Mouse (Mus musculus): ENCODE results near the gene Rpl29. TPM values are rescaled to one million over a fixed set of nuclear protein-coding genes. Genes with fewer than 3 reads are reported as not detected.
A peak's percentile ranks its signal among the peaks of the same experiment; 100 is the strongest.

Gene Rpl29
- total and polyA plus RNA-seq, 3 experiments: 1,058 to 1,867 (median 1,257) TPM

- TF ChIP-seq ZMIZ1 (IDR thresholded peaks at IDR 0.05; ENCODE audit: low read depth, low read length) (no peak), TBP (conservative IDR thresholded peaks at IDR 0.05; ENCODE audit: low read depth, low read length) (no peak), POLR2A (IDR thresholded peaks at IDR 0.05; ENCODE audit: low read depth, low read length) (no peak), NELFE (IDR thresholded peaks at IDR 0.05; ENCODE audit: low read depth, low read length) (no peak), ELF1 (IDR thresholded peaks at IDR 0.05; ENCODE audit: low read depth, low read length) (no peak), NRF1 (IDR thresholded peaks at IDR 0.05; ENCODE audit: low read depth, low read length) (no peak), SMC3 (IDR thresholded peaks at IDR 0.05; ENCODE audit: low read depth, low read length) (no peak), GABPA (IDR thresholded peaks at IDR 0.05; ENCODE audit: insufficient replicate concordance, low read depth, low read length) (no peak), ZNF384 (IDR thresholded peaks at IDR 0.05; ENCODE audit: low read depth, low read length) (no peak), PAX5 (IDR thresholded peaks at IDR 0.05; ENCODE audit: low read length) (no peak), USF1 (IDR thresholded peaks at IDR 0.05; ENCODE audit: low read depth, low read length) (no peak), BHLHE40 (IDR thresholded peaks at IDR 0.05; ENCODE audit: low read depth, low read length) (no peak), ZKSCAN1 (IDR thresholded peaks at IDR 0.05; ENCODE audit: borderline replicate concordance, low read depth, low read length) (no peak), MAZ (IDR thresholded peaks at IDR 0.05; ENCODE audit: low read depth, low read length) (no peak), MXI1 (IDR thresholded peaks at IDR 0.05; ENCODE audit: low read depth, low read length) (no peak), SIN3A (IDR thresholded peaks at IDR 0.05; ENCODE audit: low read length) (no peak)
- Histone ChIP-seq H3K27ac (ENCODE audit: insufficient read depth, low read depth) (no peak overlapping the region), H3K4me2 (ENCODE audit: insufficient read depth, low read depth, poor library complexity, severe bottlenecking) (no peak overlapping the region)
Measured at GRCm38 (mm10) chr9:106452351-106452750, 23.1 kb downstream of the Rpl29 start.

GRCm38 (mm10) chr9:106452821-106453220 is 23.6 kb downstream of the Rpl29 start:
- TF ChIP-seq MYC (IDR thresholded peaks at IDR 0.05; ENCODE audit: low read depth, low read length): no peak
- 0 out of 2 replicates have a peak, but pooled peaks have one; percentile 35 for TF ChIP-seq KAT2A (IDR thresholded peaks at IDR 0.05; ENCODE audit: insufficient replicate concordance, low read length)
- peak; percentile 95 for TF ChIP-seq CHD2 (IDR thresholded peaks at IDR 0.05; ENCODE audit: low read length)
- 0 out of 2 replicates have a peak, but pooled peaks have one; percentile 1 for TF ChIP-seq NRF1 (IDR thresholded peaks at IDR 0.05; ENCODE audit: low read depth, low read length)
- no peak for TF ChIP-seq JUND (conservative IDR thresholded peaks at IDR 0.05; ENCODE audit: low read depth, low read length)
- TF ChIP-seq POLR2AphosphoS2 (IDR thresholded peaks at IDR 0.05; ENCODE audit: low read depth, low read length): no peak
- no peak for TF ChIP-seq IRF4 (IDR thresholded peaks at IDR 0.05; ENCODE audit: low read depth, low read length)
- TF ChIP-seq CTCF (conservative IDR thresholded peaks at IDR 0.05 in 1 of 2, IDR thresholded peaks at IDR 0.05 in 1 of 2; ENCODE audit: low read depth in 2 of 2, low read length in 2 of 2): no peak
- no peak for TF ChIP-seq MAZ (IDR thresholded peaks at IDR 0.05; ENCODE audit: low read depth, low read length)
- TF ChIP-seq USF1 (IDR thresholded peaks at IDR 0.05; ENCODE audit: low read depth, low read length): no peak
- TF ChIP-seq E2F4 (IDR thresholded peaks at IDR 0.05; ENCODE audit: insufficient replicate concordance, low read depth, low read length): no peak
- TF ChIP-seq EP300 (IDR thresholded peaks at IDR 0.05; ENCODE audit: low read length): no peak
- TF ChIP-seq HCFC1 (IDR thresholded peaks at IDR 0.05; ENCODE audit: low read depth, low read length): no peak
- TF ChIP-seq BHLHE40 (IDR thresholded peaks at IDR 0.05; ENCODE audit: low read depth, low read length): no peak
- no peak for TF ChIP-seq RAD21 (IDR thresholded peaks at IDR 0.05; ENCODE audit: low read depth, low read length)
- TF ChIP-seq CHD1 (IDR thresholded peaks at IDR 0.05; ENCODE audit: low read depth, low read length): no peak
- no peak for TF ChIP-seq SIN3A (IDR thresholded peaks at IDR 0.05; ENCODE audit: low read length)
- TF ChIP-seq SMC3 (IDR thresholded peaks at IDR 0.05; ENCODE audit: low read depth, low read length): no peak
- no peak for TF ChIP-seq POLR2A (IDR thresholded peaks at IDR 0.05; ENCODE audit: low read depth, low read length)
- no peak for TF ChIP-seq RCOR1 (conservative IDR thresholded peaks at IDR 0.05; ENCODE audit: low read depth, low read length)
- no peak for TF ChIP-seq ETS1 (conservative IDR thresholded peaks at IDR 0.05; ENCODE audit: low read depth, low read length)
- peak overlapping the region; percentile 85 for H3K4me2 ChIP-seq (ENCODE audit: insufficient read depth, low read depth, poor library complexity, severe bottlenecking)
- peak overlapping the region; percentile 45 for H3K9ac ChIP-seq (ENCODE audit: insufficient read depth, low read depth)
- H3K4me3 ChIP-seq (replicated peaks in 1 of 3; ENCODE audit: low read depth in 2 of 3, low read length in 2 of 3, poor library complexity in 1 of 3): peak overlapping the region; percentile 69 to 71 (median 71)
- H3K79me2 ChIP-seq (replicated peaks; ENCODE audit: control insufficient read depth, extremely low read depth, insufficient read depth, poor library complexity, severe bottlenecking): no peaks in the 10 kb centered on the region
- peaks cover 29 to 69% of the 10 kb centered on the region in 2 experiments for H3K4me1 ChIP-seq (ENCODE audit: control insufficient read depth in 1 of 2, insufficient read depth in 2 of 2)
- in situ Hi-C loops (cut with MboI; ENCODE audit: low pct_ligation_motif_present, low pct_unique_long_range_greater_than_20kb, low sequenced_read_pairs): no loop called here
- dilution Hi-C loops (cut with MboI; ENCODE audit: extremely low pct_ligation_motif_present, extremely low pct_unique_long_range_greater_than_20kb, low sequenced_read_pairs): no loop called here
- no peaks in the 10 kb centered on the region for H3K27me3 ChIP-seq (replicated peaks)
- peaks cover 0 to 40% of the 10 kb centered on the region in 2 experiments for H3K36me3 ChIP-seq (replicated peaks in 1 of 2; ENCODE audit: control insufficient read depth in 1 of 2, insufficient read depth in 1 of 2, low read length in 1 of 2)
- no peak for DNase-seq (ENCODE audit: extremely low read depth)
- H3K9me3 ChIP-seq (replicated peaks; ENCODE audit: low read length): no peaks in the 10 kb centered on the region
- no peak overlapping the region for H3K27ac ChIP-seq (ENCODE audit: insufficient read depth, low read depth)

More at GRCm38 (mm10) chr9:106452351-106452750, 23.1 kb downstream of the Rpl29 start:
- in situ Hi-C loops (cut with MboI; ENCODE audit: low pct_ligation_motif_present, low pct_unique_long_range_greater_than_20kb, low sequenced_read_pairs): no loop called here
- Histone ChIP-seq H3K36me3 (replicated peaks in 1 of 2; ENCODE audit: control insufficient read depth in 1 of 2, insufficient read depth in 1 of 2, low read length in 1 of 2) (peaks cover 0 to 38% of the 10 kb centered on the region in 2 experiments), H3K9ac (ENCODE audit: insufficient read depth, low read depth) (no peak overlapping the region), H3K4me3 (replicated peaks in 1 of 3; ENCODE audit: low read depth in 2 of 3, low read length in 2 of 3, poor library complexity in 1 of 3) (peak overlapping the region in 1 of 3 experiments; percentile 71), H3K27me3 (replicated peaks) (no peaks in the 10 kb centered on the region), H3K4me1 (ENCODE audit: control insufficient read depth in 1 of 2, insufficient read depth in 2 of 2) (peaks cover 29 to 67% of the 10 kb centered on the region in 2 experiments), H3K9me3 (replicated peaks; ENCODE audit: low read length) (no peaks in the 10 kb centered on the region), H3K79me2 (replicated peaks; ENCODE audit: control insufficient read depth, extremely low read depth, insufficient read depth, poor library complexity, severe bottlenecking) (no peaks in the 10 kb centered on the region)
- dilution Hi-C loops (cut with MboI; ENCODE audit: extremely low pct_ligation_motif_present, extremely low pct_unique_long_range_greater_than_20kb, low sequenced_read_pairs): no loop called here
- DNase-seq (ENCODE audit: extremely low read depth): no peak

All from CH12.LX (cell line).